Mouse (Mus musculus) stomach, embryonic 15.5 days (tissue): Measurements from ENCODE around the gene Lrch3. TPM values are rescaled to one million over a fixed set of nuclear protein-coding genes. Genes with fewer than 3 reads are reported as not detected.

ENCODE experiments used
- ATAC-seq: fragments of 200-750 bp; cut with Nextera tagmentation; 2 replicates; pipeline ENCODE4 v1.8.0; 2017; ENCODE audit warnings: low read depth, moderate number of reproducible peaks, moderate TSS enrichment; ENCODE audit not compliant: insufficient read depth, low FRiP score
- H3K27ac ChIP-seq: fragments of 300-500 bp; sonication (generic); 2 replicates; pipeline ENCODE4 v1.5.1; 2015; ENCODE audit warnings: mild to moderate bottlenecking, inconsistent platforms
- H3K27me3 ChIP-seq: fragments of 300-500 bp; sonication (generic); replicated peaks from 2 replicates; pipeline ENCODE4 v1.6.1; 2015; ENCODE audit warnings: inconsistent platforms
- H3K36me3 ChIP-seq: fragments of 300-500 bp; sonication (generic); 2 replicates; pipeline ENCODE4 v1.6.1; 2015; ENCODE audit warnings: inconsistent platforms
- H3K4me1 ChIP-seq: fragments of 300-500 bp; sonication (generic); 2 replicates; pipeline ENCODE4 v1.6.1; 2015; ENCODE audit warnings: inconsistent platforms
- H3K4me2 ChIP-seq: fragments of 300-500 bp; sonication (generic); 2 replicates; pipeline ENCODE4 v1.6.1; 2015; ENCODE audit warnings: mild to moderate bottlenecking, inconsistent platforms
- H3K4me3 ChIP-seq: fragments of 300-500 bp; sonication (generic); replicated peaks from 2 replicates; pipeline ENCODE4 v1.5.1; 2015; ENCODE audit warnings: inconsistent platforms
- H3K9ac ChIP-seq: fragments of 300-500 bp; sonication (generic); 2 replicates; pipeline ENCODE4 v1.6.1; 2015; ENCODE audit warnings: inconsistent platforms
- H3K9me3 ChIP-seq: fragments of 300-500 bp; sonication (generic); 2 replicates; pipeline ENCODE4 v1.6.1; 2016; ENCODE audit warnings: inconsistent platforms
- WGBS: fragments of 180-500 bp; shearing (Covaris S2); methylation state at CpG from one replicate; pipeline ENCODE4 v1.1.7; 2015; 5-methylcytosine and 5-hydroxymethylcytosine counted together
- polyA plus RNA-seq: library from polyadenylated mRNA; unstranded; fragments of >200 nt; fragmentation: Nextera tagmentation; extraction: Ambion mirVana; gene quantifications from 2 replicates; pipeline ENCODE4 v1.2.1, GENCODE M21; 2015

Lrch3 gene
- polyA plus RNA-seq, 1 experiment from 2014 or later: 16.9 TPM

- Histone ChIP-seq H3K36me3 (peaks cover 24% of the 10 kb centered on the region; the same call in 1 of the 2 replicates), H3K9me3 (no peaks in the 10 kb centered on the region), H3K4me2 (no peak overlapping the region), H3K27ac (no peak overlapping the region), H3K27me3 (no peaks in the 10 kb centered on the region), H3K4me3 (no peak overlapping the region), H3K4me1 (no peaks in the 10 kb centered on the region), H3K9ac (no peak overlapping the region)
- 92% methylated on average over 7 of the region's 7 CpGs for WGBS
- no peak for ATAC-seq
Observed at GRCm38 (mm10) chr16:33007436-33007835, 93.5 kb downstream of the Lrch3 start.

GRCm38 (mm10) chr16:33010166-33010565 lies 96.3 kb downstream of the Lrch3 start:
- 91% methylated on average over 6 of the region's 6 CpGs for WGBS
- no peaks in the 10 kb centered on the region for H3K9me3 ChIP-seq
- H3K27ac ChIP-seq: no peak overlapping the region
- no peaks in the 10 kb centered on the region for H3K27me3 ChIP-seq
- H3K4me2 ChIP-seq: no peak overlapping the region
- H3K4me3 ChIP-seq: no peak overlapping the region
- 0 out of 2 replicates have a peak, but pooled peaks cover 2% of the 10 kb centered on the region for H3K4me1 ChIP-seq
- H3K9ac ChIP-seq: no peak overlapping the region
- ATAC-seq: no peak
- H3K36me3 ChIP-seq: peaks cover 40% of the 10 kb centered on the region; the same call in 1 of the 2 replicates

GRCm38 (mm10) chr16:33013801-33014200 lies 99.9 kb downstream of the Lrch3 start:
- Histone ChIP-seq H3K4me2 (no peak overlapping the region), H3K36me3 (peaks cover 31% of the 10 kb centered on the region; the same call in 1 of the 2 replicates), H3K9ac (no peak overlapping the region), H3K27ac (no peak overlapping the region), H3K4me3 (no peak overlapping the region), H3K27me3 (no peaks in the 10 kb centered on the region), H3K9me3 (no peaks in the 10 kb centered on the region), H3K4me1 (0 out of 2 replicates have a peak, but pooled peaks cover 2% of the 10 kb centered on the region)
- no peak for ATAC-seq
- WGBS: 88% methylated on average over 5 of the region's 5 CpGs

GRCm38 (mm10) chr16:33014921-33015320 lies 101.0 kb downstream of the Lrch3 start:
- Histone ChIP-seq H3K4me1 (peaks cover 5% of the 10 kb centered on the region; the same call in 1 of the 2 replicates), H3K27ac (no peak overlapping the region), H3K4me3 (no peak overlapping the region), H3K9ac (no peak overlapping the region), H3K36me3 (peaks cover 27% of the 10 kb centered on the region; the same call in 1 of the 2 replicates), H3K9me3 (no peaks in the 10 kb centered on the region), H3K4me2 (no peak overlapping the region), H3K27me3 (no peaks in the 10 kb centered on the region)
- ATAC-seq: no peak
- WGBS: 86% methylated on average over 1 of the region's 1 CpGs

GRCm38 (mm10) chr16:33015396-33015907 lies 101.6 kb downstream of the Lrch3 start:
- no peak for ATAC-seq
- H3K36me3 ChIP-seq: peaks cover 22% of the 10 kb centered on the region; the same call in 1 of the 2 replicates
- no peak overlapping the region for H3K27ac ChIP-seq
- H3K27me3 ChIP-seq: no peaks in the 10 kb centered on the region
- no peaks in the 10 kb centered on the region for H3K9me3 ChIP-seq
- no peak overlapping the region for H3K9ac ChIP-seq
- peaks cover 5% of the 10 kb centered on the region; the same call in 1 of the 2 replicates for H3K4me1 ChIP-seq
- WGBS: 79% methylated on average over 3 of the region's 3 CpGs
- no peak overlapping the region for H3K4me2 ChIP-seq
- H3K4me3 ChIP-seq: no peak overlapping the region

GRCm38 (mm10) chr16:33015986-33016385 lies 102.1 kb downstream of the Lrch3 start:
- H3K27ac ChIP-seq: no peak overlapping the region
- no peak overlapping the region for H3K4me2 ChIP-seq
- H3K9me3 ChIP-seq: no peaks in the 10 kb centered on the region
- peaks cover 5% of the 10 kb centered on the region; the same call in 1 of the 2 replicates for H3K4me1 ChIP-seq
- no peaks in the 10 kb centered on the region for H3K27me3 ChIP-seq
- H3K36me3 ChIP-seq: peaks cover 16% of the 10 kb centered on the region; the same call in 1 of the 2 replicates
- no peak for ATAC-seq
- no peak overlapping the region for H3K4me3 ChIP-seq
- no peak overlapping the region for H3K9ac ChIP-seq
- 80% methylated on average over 2 of the region's 2 CpGs for WGBS

- Histone ChIP-seq H3K4me2 (no peak overlapping the region), H3K9me3 (no peaks in the 10 kb centered on the region), H3K9ac (no peak overlapping the region), H3K36me3 (peaks cover 15% of the 10 kb centered on the region; the same call in 1 of the 2 replicates), H3K27ac (no peak overlapping the region), H3K4me1 (peaks cover 5% of the 10 kb centered on the region; the same call in 1 of the 2 replicates), H3K4me3 (no peak overlapping the region), H3K27me3 (no peaks in the 10 kb centered on the region)
- WGBS: 73% methylated on average over 5 of the region's 5 CpGs
- peak; percentile 68; the same call in 1 of the 2 replicates for ATAC-seq
Observed at GRCm38 (mm10) chr16:33017677-33018349, 103.9 kb downstream of the Lrch3 start.

- peaks cover 5% of the 10 kb centered on the region; the same call in 1 of the 2 replicates for H3K4me1 ChIP-seq
- no peaks in the 10 kb centered on the region for H3K9me3 ChIP-seq
- no peak for ATAC-seq
- H3K27ac ChIP-seq: no peak overlapping the region
- H3K4me2 ChIP-seq: no peak overlapping the region
- no peak overlapping the region for H3K9ac ChIP-seq
- 0 out of 2 replicates have a peak, but pooled peaks cover 3% of the 10 kb centered on the region for H3K36me3 ChIP-seq
- WGBS: 60% methylated on average over 21 of the region's 21 CpGs
- H3K4me3 ChIP-seq: no peak overlapping the region
- H3K27me3 ChIP-seq: no peaks in the 10 kb centered on the region
Observed at GRCm38 (mm10) chr16:33019117-33019770, 105.3 kb downstream of the Lrch3 start.

GRCm38 (mm10) chr16:33021381-33021780 lies 107.5 kb downstream of the Lrch3 start:
- Histone ChIP-seq H3K36me3 (no peaks in the 10 kb centered on the region), H3K27ac (no peak overlapping the region), H3K4me2 (no peak overlapping the region), H3K9ac (no peak overlapping the region), H3K4me1 (peaks cover 3% of the 10 kb centered on the region; the same call in 1 of the 2 replicates), H3K4me3 (no peak overlapping the region), H3K27me3 (no peaks in the 10 kb centered on the region), H3K9me3 (no peaks in the 10 kb centered on the region)
- 77% methylated on average over 3 of the region's 3 CpGs for WGBS
- no peak for ATAC-seq

GRCm38 (mm10) chr16:33023750-33024149 lies 109.8 kb downstream of the Lrch3 start:
- Histone ChIP-seq H3K9me3 (no peaks in the 10 kb centered on the region), H3K27me3 (no peaks in the 10 kb centered on the region), H3K4me1 (peaks cover 3% of the 10 kb centered on the region; the same call in 1 of the 2 replicates), H3K4me3 (no peak overlapping the region), H3K36me3 (no peaks in the 10 kb centered on the region), H3K27ac (no peak overlapping the region), H3K9ac (no peak overlapping the region), H3K4me2 (no peak overlapping the region)
- peak; percentile 75 for ATAC-seq
- WGBS: 3% methylated on average over 4 of the region's 4 CpGs

- Histone ChIP-seq H3K27me3 (no peaks in the 10 kb centered on the region), H3K9me3 (no peaks in the 10 kb centered on the region), H3K4me3 (no peak overlapping the region), H3K36me3 (no peaks in the 10 kb centered on the region), H3K27ac (no peak overlapping the region), H3K9ac (no peak overlapping the region), H3K4me1 (no peaks in the 10 kb centered on the region), H3K4me2 (no peak overlapping the region)
- 48% methylated on average over 8 of the region's 8 CpGs for WGBS
- ATAC-seq: 0 out of 2 replicates have a peak, but pooled peaks have one; percentile 22
Observed at GRCm38 (mm10) chr16:33024456-33025104, 110.7 kb downstream of the Lrch3 start.
